28 mouse cellular contexts compared by ENCODE assay signal in genomic region chr17:66738331-66738730, GRCm38 (mm10).
A peak's percentile ranks its signal among the peaks of the same experiment; 100 is the strongest.
DNase-seq lines count a peak whose midpoint lies in the region; ATAC-seq lines count a peak whose summit lies in the region.
"Had no signal": no experiment of that assay in that cellular context is flagged by ENCODE, and none has a peak within 500 bp of the region (broad histone marks: within the 10 kb centered on the region; RNA-seq: fewer than 3 reads in every experiment).

No protein-coding gene starts in this region.

- H3K9me3 ChIP-seq in heart, embryonic 13.5 days, result no peaks in the 10 kb centered on the region
- H3K9me3 ChIP-seq in lung, embryonic 15.5 days, result no peaks in the 10 kb centered on the region
- no peaks in the 10 kb centered on the region for H3K9me3 ChIP-seq in hindbrain, embryonic 14.5 days (ENCODE audit: control insufficient read depth, low read length)
- H3K9me3 ChIP-seq: embryonic facial prominence, embryonic 10.5 days; embryonic facial prominence, embryonic 15.5 days; forebrain, embryonic 13.5 days; midbrain, embryonic 13.5 days; neural tube, embryonic 13.5 days had no signal

- WGBS in heart, embryonic 13.5 days, result 76% methylated on average over 6 of the region's 6 CpGs
- WGBS in lung, embryonic 15.5 days, result 62% methylated on average over 6 of the region's 6 CpGs
- 83% methylated on average over 6 of the region's 6 CpGs for WGBS in hindbrain, embryonic 14.5 days

- H3K4me1 ChIP-seq in heart, embryonic 13.5 days, result peaks cover 23% of the 10 kb centered on the region
- H3K4me1 ChIP-seq in lung, embryonic 15.5 days, result peaks cover 15% of the 10 kb centered on the region; the same call in 1 of the 2 replicates
- peaks cover 13% of the 10 kb centered on the region; the same call in 1 of the 2 replicates for H3K4me1 ChIP-seq in hindbrain, embryonic 14.5 days (replicated peaks; ENCODE audit: control insufficient read depth, insufficient read depth, low read length)
- H3K4me1 ChIP-seq: embryonic facial prominence, embryonic 15.5 days had no signal

- peak overlapping the region; percentile 66; the same call in 1 of the 2 replicates for H3K27ac ChIP-seq in heart, embryonic 13.5 days (replicated peaks)
- H3K27ac ChIP-seq in lung, embryonic 15.5 days, result peak overlapping the region; percentile 94
- H3K27ac ChIP-seq in hindbrain, embryonic 14.5 days, result no peak overlapping the region
- H3K27ac ChIP-seq: embryonic facial prominence, embryonic 15.5 days; forebrain, embryonic 13.5 days; kidney, postnatal 0 days; liver, embryonic 14.5 days; midbrain, embryonic 13.5 days; neural tube, embryonic 13.5 days had no signal

- no peak overlapping the region for H3K4me2 ChIP-seq in heart, embryonic 13.5 days
- no peak overlapping the region for H3K4me2 ChIP-seq in lung, embryonic 15.5 days
- no peak overlapping the region for H3K4me2 ChIP-seq in hindbrain, embryonic 14.5 days (replicated peaks)
- H3K4me2 ChIP-seq: embryonic facial prominence, embryonic 15.5 days; forebrain, embryonic 13.5 days; heart, embryonic 11.5 days; midbrain, embryonic 13.5 days; neural tube, embryonic 13.5 days had no signal

- no peak for DNase-seq in heart, adult 18-20 months
- DNase-seq in lung, postnatal 10 days, result no peak
- DNase-seq in NIH3T3 (ENCODE audit: low read depth), result peak; percentile 24
- DNase-seq in retina, postnatal 1 day, result peak; percentile 38
- no peak for DNase-seq in hindbrain, embryonic 14.5 days (ENCODE audit: low spot score)
- DNase-seq: adrenal gland, postnatal 25 days; cerebellum, postnatal 14 days; gastrocnemius, postnatal 10 days; heart, postnatal 14 days; kidney, adult 8-10 months; kidney, postnatal 4 days; left cerebral cortex, postnatal 4 days; liver; right cerebral cortex, postnatal 14 days; thymus, postnatal 4 days had no signal

- no peak overlapping the region for H3K4me3 ChIP-seq in heart, embryonic 13.5 days
- no peak overlapping the region for H3K4me3 ChIP-seq in lung, embryonic 15.5 days
- H3K4me3 ChIP-seq in hindbrain, embryonic 14.5 days (replicated peaks; ENCODE audit: low read length), result no peak overlapping the region
- H3K4me3 ChIP-seq: embryonic facial prominence, embryonic 10.5 days; embryonic facial prominence, embryonic 15.5 days; forebrain, embryonic 13.5 days; midbrain, embryonic 13.5 days; neural tube, embryonic 13.5 days had no signal

- no peak for ATAC-seq in heart, embryonic 13.5 days (ENCODE audit: extremely low read depth, insufficient number of reproducible peaks, low FRiP score, low TSS enrichment)
- ATAC-seq in lung, embryonic 15.5 days (ENCODE audit: borderline replicate concordance, extremely low read depth, low FRiP score, low TSS enrichment), result no peak
- ATAC-seq in hindbrain, embryonic 14.5 days (ENCODE audit: low FRiP score), result no peak
- ATAC-seq: activated CD4-positive, CD25-positive, alpha-beta regulatory T cell, adult 4 months; CD4-positive, CD25-positive, alpha-beta regulatory T cell, adult 4 months; forebrain, embryonic 13.5 days; intestine, embryonic 16.5 days; midbrain, embryonic 13.5 days had no signal

- no peak overlapping the region for H3K9ac ChIP-seq in heart, embryonic 13.5 days
- no peak overlapping the region for H3K9ac ChIP-seq in lung, embryonic 15.5 days
- no peak overlapping the region for H3K9ac ChIP-seq in hindbrain, embryonic 14.5 days
- H3K9ac ChIP-seq: embryonic facial prominence, embryonic 15.5 days; forebrain, embryonic 13.5 days; liver, embryonic 14.5 days; midbrain, embryonic 13.5 days; neural tube, embryonic 13.5 days had no signal

- H3K36me3 ChIP-seq in heart, embryonic 13.5 days, result 0 out of 2 replicates have a peak, but pooled peaks cover 3% of the 10 kb centered on the region
- 0 out of 2 replicates have a peak, but pooled peaks cover 4% of the 10 kb centered on the region for H3K36me3 ChIP-seq in lung, embryonic 15.5 days
- no peaks in the 10 kb centered on the region for H3K36me3 ChIP-seq in hindbrain, embryonic 14.5 days (replicated peaks; ENCODE audit: control insufficient read depth, insufficient read depth)
- H3K36me3 ChIP-seq: embryonic facial prominence, embryonic 10.5 days; embryonic facial prominence, embryonic 15.5 days; midbrain, embryonic 13.5 days; neural tube, embryonic 13.5 days had no signal

- no peaks in the 10 kb centered on the region for H3K27me3 ChIP-seq in heart, embryonic 13.5 days (replicated peaks)
- no peaks in the 10 kb centered on the region for H3K27me3 ChIP-seq in lung, embryonic 15.5 days
- no peaks in the 10 kb centered on the region for H3K27me3 ChIP-seq in hindbrain, embryonic 14.5 days (ENCODE audit: control insufficient read depth, insufficient read depth, low read length)
- H3K27me3 ChIP-seq: embryonic facial prominence, embryonic 15.5 days; forebrain, embryonic 13.5 days; midbrain, embryonic 13.5 days; neural tube, embryonic 13.5 days had no signal

Comparison
In these comparisons a context has a peak if more than half of its experiments do, and no peak if none do; other contexts are left out.
1. DNase-seq: peak in NIH3T3 (single experiment) and retina, postnatal 1 day (single experiment); none in heart, adult 18-20 months (0 of 2), lung, postnatal 10 days (single experiment) and hindbrain, embryonic 14.5 days (single experiment).